Mouse (Mus musculus): Measurements from ENCODE around the gene Emg1.
A peak's percentile ranks its signal among the peaks of the same experiment; 100 is the strongest.

Emg1 gene

DNA sequence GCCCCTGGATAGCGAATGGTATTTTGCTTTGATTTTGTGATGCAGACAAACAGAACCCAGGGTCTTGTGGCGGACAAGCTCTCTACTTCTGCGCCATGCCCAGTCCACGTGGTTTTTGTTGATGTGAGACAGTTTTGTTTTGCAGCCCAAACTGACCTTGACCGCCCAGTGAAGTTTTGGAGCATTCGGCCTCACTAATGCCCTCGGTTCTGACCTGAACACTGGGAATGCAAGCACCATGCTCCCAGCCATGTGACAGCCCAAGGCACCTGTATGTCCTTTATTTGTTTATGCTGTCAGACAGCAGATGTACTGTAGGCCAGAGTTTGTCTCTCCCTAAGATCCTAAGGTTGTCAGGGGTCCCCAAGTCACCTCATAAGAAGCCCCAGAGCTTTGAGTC, 37.4 kb downstream of the Emg1 start:
- DNase-seq, result no peak

DNA sequence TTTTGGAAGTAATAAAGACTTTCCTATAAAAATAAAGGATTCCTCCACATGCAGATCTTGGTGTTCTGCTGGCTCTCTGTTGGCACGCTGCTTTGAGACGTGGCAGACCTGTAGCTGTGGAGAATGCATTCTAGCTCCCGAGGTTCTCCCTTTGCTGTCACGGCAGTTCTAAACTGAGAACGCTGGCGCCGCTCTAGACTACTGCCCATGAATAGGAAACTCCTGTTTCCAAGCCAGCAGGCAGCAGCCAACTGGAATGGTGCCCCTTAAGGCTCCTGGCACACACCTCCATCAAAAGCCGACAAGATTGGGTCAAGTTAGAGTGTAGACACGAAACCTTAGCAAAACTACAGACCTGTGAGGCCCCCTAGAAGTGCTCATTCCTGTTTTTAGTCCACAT, 38.4 kb downstream of the Emg1 start:
- DNase-seq, result peak; percentile 48

- no peak for DNase-seq
Observed at GRCm38 (mm10) chr6:124672100-124672499, 39.9 kb downstream of the Emg1 start.

- no peak for DNase-seq
Observed at GRCm38 (mm10) chr6:124670281-124670900, 41.6 kb downstream of the Emg1 start.

- DNase-seq, result no peak
Observed at GRCm38 (mm10) chr6:124669234-124669859, 42.6 kb downstream of the Emg1 start.

DNA sequence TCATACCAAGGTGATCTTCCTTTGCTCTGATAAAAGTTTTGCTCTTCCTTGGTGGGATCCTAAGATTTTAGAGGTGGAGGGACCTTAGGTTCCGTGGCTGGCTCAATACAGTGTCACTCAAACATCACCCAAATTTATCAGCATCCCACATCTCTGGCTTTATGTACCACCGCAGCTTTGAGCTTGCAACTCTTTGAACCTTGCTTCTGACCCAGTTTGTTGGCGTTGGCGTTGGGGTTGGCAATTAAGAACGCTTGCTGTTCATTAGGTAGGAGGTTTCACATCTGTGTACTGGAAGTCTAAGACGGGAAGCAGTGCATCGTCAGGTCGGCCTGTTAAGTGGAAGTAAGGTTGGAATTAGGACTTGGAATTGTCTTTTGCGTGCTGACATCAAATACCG, 47.0 kb downstream of the Emg1 start:
- no peak for DNase-seq

GRCm38 (mm10) chr6:124664256-124664655, 47.7 kb downstream of the Emg1 start:
- no peak for DNase-seq

DNA sequence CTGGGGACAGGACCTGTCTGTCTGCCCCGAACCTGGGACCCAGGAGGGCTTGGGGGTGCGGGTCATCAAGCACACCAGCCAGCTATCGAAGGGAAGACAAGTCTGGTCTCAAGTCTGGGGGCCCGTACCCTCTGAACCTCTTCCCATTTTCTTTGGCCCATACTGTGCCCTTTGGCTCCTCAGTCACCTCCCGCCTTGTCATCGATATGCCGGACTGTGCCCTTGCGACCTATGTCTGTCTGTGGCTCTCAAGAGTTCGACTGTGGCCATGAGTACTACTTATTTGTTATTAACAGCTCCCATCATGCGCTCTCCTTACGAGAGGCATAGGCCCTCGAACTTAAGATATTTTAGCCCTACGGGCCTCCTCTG, 48.6 kb downstream of the Emg1 start:
- no peak for DNase-seq

GRCm38 (mm10) chr6:124662477-124663423, 49.2 kb downstream of the Emg1 start, which contains the start of gene Lpcat3:
Lpcat3 (plus strand) TSS chr6:124663027.
- peak; percentile 98 for DNase-seq

GRCm38 (mm10) chr6:124661995-124662394, 50.0 kb downstream of the Emg1 start:
- no peak for DNase-seq

GRCm38 (mm10) chr6:124661156-124661806, 50.7 kb downstream of the Emg1 start:
- no peak for DNase-seq

DNA sequence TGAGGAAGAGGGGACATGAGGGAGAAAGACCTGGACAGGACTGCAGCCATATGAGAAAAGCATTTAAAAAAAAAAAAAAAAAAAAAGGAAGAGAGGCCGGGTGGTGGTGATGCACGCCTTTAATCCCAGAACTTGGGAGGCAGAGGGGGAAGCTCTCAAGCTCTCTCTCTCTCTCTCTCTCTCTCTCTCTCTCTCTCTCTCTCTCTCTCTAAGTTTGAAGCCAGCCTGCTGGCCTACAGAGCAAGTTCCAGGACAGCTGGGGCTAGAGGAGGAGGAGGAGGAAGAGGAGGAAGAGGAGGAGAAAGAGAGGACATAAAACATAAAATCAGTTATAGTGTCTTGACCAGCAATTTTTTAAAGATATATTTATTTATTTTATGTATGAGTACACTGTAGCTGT, 53.9 kb downstream of the Emg1 start:
- DNase-seq, result no peak

DNA sequence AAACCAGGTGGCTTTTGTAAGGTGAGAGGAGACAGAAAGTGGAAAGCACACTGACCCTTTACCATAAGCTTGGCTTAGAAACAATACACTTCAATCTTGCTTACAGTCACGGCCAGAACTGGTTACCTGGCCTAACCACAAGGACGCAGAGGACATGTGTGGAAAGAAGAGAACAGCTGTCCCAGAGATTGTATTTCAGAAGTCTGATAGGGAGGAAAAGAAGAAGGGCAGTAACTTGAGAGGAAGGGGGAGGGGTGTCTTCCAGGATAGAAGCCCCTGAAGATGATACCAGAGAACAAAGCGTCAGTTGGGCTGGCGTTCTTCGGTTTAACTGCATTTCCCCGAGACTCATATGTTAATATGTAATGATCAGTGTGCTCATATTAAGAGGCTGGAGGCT, 56.1 kb downstream of the Emg1 start:
- no peak for DNase-seq
